9 mouse cellular contexts compared by ENCODE assay signal in the genomic region with DNA sequence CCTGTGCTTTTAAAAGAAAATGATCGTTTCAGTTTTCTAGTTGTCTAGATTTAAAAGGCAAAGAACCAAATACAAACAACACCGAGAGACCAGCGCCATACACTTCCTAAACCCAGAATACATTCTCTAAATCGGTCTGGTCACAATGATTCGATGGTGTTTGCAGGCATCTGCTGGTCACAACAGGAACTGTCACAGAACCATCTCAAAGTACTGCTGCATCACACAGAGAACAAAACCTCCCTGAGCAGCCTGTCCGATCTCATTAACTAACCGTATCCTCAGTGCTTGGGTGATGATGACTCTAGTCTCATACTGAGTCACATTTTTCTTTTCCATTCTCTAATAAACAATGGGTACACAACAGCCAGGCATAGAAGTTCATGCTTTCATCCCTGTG. TPM values are rescaled to one million over a fixed set of nuclear protein-coding genes. Genes with fewer than 3 reads are reported as not detected.
DNase-seq lines count a peak whose midpoint lies in the region; ATAC-seq and TF ChIP-seq lines count a peak whose summit lies in the region.
"Had no signal": no experiment of that assay in that cellular context is flagged by ENCODE, and none has a peak within 500 bp of the region (broad histone marks: within the 10 kb centered on the region; RNA-seq: fewer than 3 reads in every experiment).

No protein-coding gene starts in this region.

- no peak for ATAC-seq in kidney, postnatal 0 days (replicated peaks; ENCODE audit: low FRiP score, low read depth)
- ATAC-seq in frontal cortex, adult (ENCODE audit: low TSS enrichment), result peak; percentile 97

- H3K4me3 ChIP-seq in kidney, postnatal 0 days (replicated peaks; ENCODE audit: low read depth, low read length), result no peak overlapping the region
- H3K4me3 ChIP-seq: limb, embryonic 12.5 days had no signal

- H3K9me3 ChIP-seq in kidney, postnatal 0 days (replicated peaks; ENCODE audit: low read length), result no peaks in the 10 kb centered on the region
- H3K9me3 ChIP-seq: limb, embryonic 12.5 days had no signal

- no peak overlapping the region for H3K9ac ChIP-seq in kidney, postnatal 0 days (ENCODE audit: low read depth, low read length)
- H3K9ac ChIP-seq: limb, embryonic 12.5 days had no signal

- no peaks in the 10 kb centered on the region for H3K4me1 ChIP-seq in kidney, postnatal 0 days (replicated peaks; ENCODE audit: insufficient read depth, low read length)
- H3K4me1 ChIP-seq: limb, embryonic 12.5 days had no signal

- DNase-seq in kidney, postnatal 0 days (ENCODE audit: low spot score), result peak; percentile 49
- no peak for DNase-seq in kidney, adult 11 months
- DNase-seq in cerebellum, adult 18-20 months, result peak; percentile 16 to 21
- DNase-seq in layer of hippocampus, postnatal 25 days (ENCODE audit: extremely low spot score in 1 of 2, low spot score in 1 of 2), result peak; percentile 12 to 35
- DNase-seq in neural tube, embryonic 10.5 days (ENCODE audit: extremely low spot score, low spot score), result peak; percentile 21
- no peak for DNase-seq in urinary bladder, postnatal 14 days (ENCODE audit: low spot score)
- DNase-seq in MN1 (ENCODE audit: low spot score), result no peak

- H3K27me3 ChIP-seq in kidney, postnatal 0 days (ENCODE audit: insufficient read depth, low read length), result no peaks in the 10 kb centered on the region
- H3K27me3 ChIP-seq: limb, embryonic 12.5 days had no signal

- no peak overlapping the region for H3K4me2 ChIP-seq in kidney, postnatal 0 days (ENCODE audit: low read length)
- H3K4me2 ChIP-seq: limb, embryonic 12.5 days had no signal

- peak; percentile 76 for TF ChIP-seq CTCF in kidney, postnatal 0 days (IDR thresholded peaks at IDR 0.05; ENCODE audit: low read depth)

- H3K27ac ChIP-seq in kidney, postnatal 0 days, result no peak overlapping the region
- H3K27ac ChIP-seq: limb, embryonic 12.5 days had no signal

- H3K36me3 ChIP-seq in kidney, postnatal 0 days (ENCODE audit: insufficient read depth, low read length), result no peaks in the 10 kb centered on the region
- H3K36me3 ChIP-seq: limb, embryonic 12.5 days had no signal

- 59% methylated on average over 7 of the region's 7 CpGs for WGBS in kidney, postnatal 0 days

RNA-seq across cellular contexts. Expression of gene Arap2, which starts 59.1 kb away (rescaled TPM):
- polyA plus RNA-seq in kidney, postnatal 0 days (2015; fragmentation: Nextera tagmentation; extraction: Ambion mirVana), result 5.4 and 9.5 TPM in 2 replicates
- total RNA-seq in layer of hippocampus, postnatal 25 days (2021), result 10 to 100 TPM; 41.0 to 49.9 TPM

Comparison
In these comparisons a context has a peak if more than half of its experiments do, and no peak if none do; other contexts are left out.
1. DNase-seq: peak in kidney, postnatal 0 days (single experiment), cerebellum, adult 18-20 months (2 of 2), layer of hippocampus, postnatal 25 days (2 of 2) and neural tube, embryonic 10.5 days (single experiment); none in kidney, adult 11 months (single experiment), urinary bladder, postnatal 14 days (single experiment) and MN1 (single experiment).